Mouse (Mus musculus) lung, adult 2 months (tissue): ENCODE results near the gene 4931406P16Rik.

Experiments used
- CTCF ChIP-seq: fragments of 200-500 bp; IDR thresholded peaks from 2 replicates; pipeline ENCODE4 v1.5.1; 2011; ENCODE audit warnings: mild to moderate bottlenecking, low read length, control low read depth; ENCODE audit not compliant: insufficient read depth
- POLR2A ChIP-seq: fragments of 200-500 bp; IDR thresholded peaks from 2 replicates; pipeline ENCODE4 v1.6.1; 2011; ENCODE audit warnings: low read depth, mild to moderate bottlenecking, control low read depth, low read length, borderline replicate concordance; ENCODE audit errors: extremely low read depth

DNA sequence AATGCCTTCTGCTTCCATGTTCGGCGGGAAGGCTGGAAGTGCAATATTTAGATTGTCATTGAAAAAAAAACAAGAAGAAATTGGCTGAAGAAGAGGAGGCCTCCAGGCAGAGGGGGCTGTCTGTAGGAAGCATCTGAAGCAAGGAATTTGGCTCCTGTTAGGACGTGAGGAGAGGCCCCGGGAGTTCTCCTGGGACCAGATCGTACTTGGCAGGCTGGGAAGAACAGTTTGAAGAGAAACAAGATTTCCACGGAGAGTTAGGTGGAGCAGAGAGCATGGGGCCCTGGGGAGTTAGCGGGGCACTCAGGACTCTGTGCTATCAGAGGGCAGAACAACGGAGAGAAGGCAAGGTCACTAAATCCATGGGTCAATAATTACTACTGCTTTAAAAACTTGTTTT, 10.0 kb upstream of the 4931406P16Rik start:
- no peak for TF ChIP-seq CTCF
- TF ChIP-seq POLR2A: no peak
